Mouse (Mus musculus) left cerebral cortex, postnatal 36 days (tissue): Measurements from ENCODE around the gene Psip1. TPM values are rescaled to one million over a fixed set of nuclear protein-coding genes. Genes with fewer than 3 reads are reported as not detected.
"Not testable (repeated sequence)": the region's sequence is repeated elsewhere in the genome, so short reads cannot be mapped to it uniquely, and the experiment has no call there.

ENCODE experiments used
- DNase-seq, 2 experiments: peaks; one replicate each; pipeline ENCODE4 v3.0.0; 2021 to 2022; ENCODE audit warnings: low spot score in 2 of 2, mixed read lengths in 1 of 2
- intact Hi-C: fragments of 180-260 bp; cut with DNase I; formaldehyde crosslinking; loops from one replicate; pipeline ENCODE4 v1.15.1; 2025
- total RNA-seq, 2 experiments: library from RNA; stranded (reverse); gene quantifications; 2 replicates each; pipeline ENCODE4 v1.2.3; 2021

The Psip1 gene
- total RNA-seq, 2 experiments from 2014 or later: 180 to 201 TPM

DNA sequence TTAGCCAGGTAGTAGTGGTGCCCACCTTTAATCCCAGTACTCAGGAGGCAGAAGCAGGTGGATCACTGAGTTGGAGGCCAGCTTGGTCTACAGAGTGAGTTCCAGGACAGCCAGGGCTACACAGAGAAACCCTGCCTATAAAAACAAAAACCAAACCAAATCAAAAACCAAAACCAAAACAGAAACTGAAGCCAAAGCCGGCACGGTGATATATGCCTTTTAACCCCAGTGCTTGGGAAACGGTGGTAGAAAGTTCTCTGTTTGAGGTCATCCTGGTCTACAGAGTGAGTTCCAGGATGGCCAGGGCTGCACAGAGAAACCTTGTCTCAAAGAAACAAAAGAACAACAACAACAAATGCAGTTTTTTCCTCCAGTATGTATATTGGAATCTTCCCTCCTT is 26.0 kb upstream of the Psip1 start:
- intact Hi-C loops: no loop called here
- DNase-seq: no peak

DNA sequence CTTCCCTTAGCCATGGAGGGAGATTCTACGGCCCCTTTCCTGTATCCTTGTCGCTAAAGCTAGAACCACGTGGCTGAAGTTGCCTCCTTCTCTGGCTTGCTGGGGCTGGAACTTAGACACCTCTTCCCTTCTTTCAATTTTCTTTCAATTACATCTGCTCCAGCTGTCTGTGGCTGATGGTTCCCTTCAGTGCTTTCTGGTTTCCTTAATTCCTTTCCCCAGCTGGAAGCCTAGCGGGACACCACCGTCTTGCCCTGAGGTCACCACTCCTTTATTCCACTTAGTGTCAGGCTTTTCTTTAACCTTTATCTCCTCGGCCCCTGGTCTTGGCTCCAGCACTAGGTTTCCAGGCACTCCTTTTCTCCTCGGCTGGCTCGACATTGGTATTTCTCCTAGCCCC is 24.8 kb upstream of the Psip1 start:
- no peak for DNase-seq
- intact Hi-C loops: no loop called here

DNA sequence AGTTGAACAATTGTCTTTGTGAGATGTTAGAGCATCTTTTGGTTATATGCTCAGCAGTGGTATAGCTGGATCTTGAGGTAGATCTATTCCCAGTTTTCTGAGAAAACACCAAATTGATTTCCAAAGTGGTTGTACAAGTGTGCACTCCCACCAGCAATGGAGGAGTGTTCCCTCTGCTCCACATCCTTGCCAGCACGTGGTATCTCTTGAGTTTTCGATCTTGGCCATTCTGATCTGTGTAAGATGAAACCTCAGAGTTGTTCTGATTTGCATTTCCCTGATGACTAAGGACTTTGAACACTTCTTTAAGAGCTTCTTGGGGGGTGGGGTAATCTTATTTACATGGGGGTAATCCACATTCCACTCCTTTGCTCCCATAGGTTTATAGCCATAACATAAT is 23.3 kb upstream of the Psip1 start:
- no peak for DNase-seq
- intact Hi-C loops: no loop called here

DNA sequence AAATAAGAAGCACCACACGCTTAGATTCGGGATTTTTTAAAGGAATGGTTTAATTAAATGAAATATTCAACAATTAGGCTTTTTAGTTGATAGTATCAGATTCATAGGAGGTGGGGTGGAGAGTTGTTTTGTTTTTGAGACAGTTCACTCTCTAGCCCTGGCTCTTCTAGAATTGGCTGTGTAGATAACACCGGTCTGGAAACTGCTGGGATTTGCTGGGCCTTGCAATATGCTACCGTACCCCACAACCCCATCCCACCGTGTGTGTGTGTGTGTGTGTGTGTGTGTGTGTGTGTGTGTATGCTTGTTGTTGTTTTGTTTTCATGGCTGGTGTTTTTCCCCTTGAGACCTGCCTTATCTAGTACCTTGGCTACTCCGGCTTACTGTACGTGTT is 14.8 kb upstream of the Psip1 start:
- no peak for DNase-seq
- intact Hi-C loops: no loop called here

DNA sequence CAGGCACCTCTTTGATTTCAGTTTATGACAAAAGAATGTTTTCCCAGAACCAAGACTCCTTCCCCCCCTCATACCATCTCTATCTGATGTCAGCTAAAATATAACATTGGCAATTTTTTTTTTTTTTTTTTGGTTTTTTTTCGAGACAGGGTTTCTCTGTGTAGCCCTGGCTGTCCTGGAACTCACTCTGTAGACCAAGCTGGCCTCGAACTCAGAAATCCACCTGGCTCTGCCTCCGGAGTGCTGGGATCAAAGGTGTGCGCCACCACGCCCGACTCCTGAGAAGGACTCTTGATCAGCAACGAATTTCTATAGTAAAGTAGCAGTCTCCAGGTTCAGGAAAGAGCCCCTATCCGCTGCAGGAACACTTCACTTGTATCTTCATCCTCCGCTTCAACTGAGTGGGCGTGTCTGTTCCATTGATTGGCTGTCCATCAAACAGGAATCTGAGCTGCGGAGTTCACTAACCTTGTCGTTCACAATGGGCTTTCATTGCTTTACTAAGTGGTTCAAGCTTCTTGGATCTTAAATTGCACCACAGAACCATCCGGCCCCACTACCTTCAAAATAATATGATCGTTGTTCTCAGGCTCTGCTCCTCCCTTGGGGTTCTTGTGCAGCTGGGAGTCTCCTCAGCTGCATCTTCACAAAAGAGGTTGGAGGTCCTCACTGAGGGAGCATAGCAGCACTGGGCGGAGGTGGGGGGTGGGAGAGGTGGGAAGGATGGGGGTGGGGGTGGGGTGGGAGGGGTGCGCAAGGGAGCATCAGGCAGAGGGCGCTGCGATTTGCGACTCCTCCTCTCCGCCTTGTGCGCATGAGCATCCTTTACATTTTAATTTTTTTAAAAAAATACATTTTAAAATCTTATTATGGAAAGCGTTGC is 14.1 kb upstream of the Psip1 start:
- intact Hi-C loops: no loop called here
- no peak for DNase-seq

DNA sequence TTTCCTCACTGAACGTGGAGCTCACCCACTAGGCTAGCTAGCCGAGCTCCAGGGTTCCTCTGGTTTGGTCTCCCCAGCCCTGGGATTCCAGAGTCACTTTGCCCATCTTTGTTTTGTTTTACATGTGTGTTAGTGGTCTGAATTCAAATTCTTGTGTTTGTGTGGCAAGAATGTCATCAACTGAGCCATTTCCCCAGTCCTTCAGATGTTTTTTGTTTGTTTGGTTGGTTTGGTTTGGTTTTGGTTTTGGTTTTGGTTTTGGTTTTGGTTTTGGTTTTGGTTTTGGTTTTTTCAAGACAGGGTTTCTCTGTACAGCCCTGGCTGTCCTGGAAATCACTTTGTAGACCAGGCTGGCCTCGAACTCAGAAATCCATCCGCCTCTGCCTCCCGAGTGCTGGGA is 10.8 kb upstream of the Psip1 start:
- DNase-seq, intact Hi-C loops: not testable (repeated sequence)

DNA sequence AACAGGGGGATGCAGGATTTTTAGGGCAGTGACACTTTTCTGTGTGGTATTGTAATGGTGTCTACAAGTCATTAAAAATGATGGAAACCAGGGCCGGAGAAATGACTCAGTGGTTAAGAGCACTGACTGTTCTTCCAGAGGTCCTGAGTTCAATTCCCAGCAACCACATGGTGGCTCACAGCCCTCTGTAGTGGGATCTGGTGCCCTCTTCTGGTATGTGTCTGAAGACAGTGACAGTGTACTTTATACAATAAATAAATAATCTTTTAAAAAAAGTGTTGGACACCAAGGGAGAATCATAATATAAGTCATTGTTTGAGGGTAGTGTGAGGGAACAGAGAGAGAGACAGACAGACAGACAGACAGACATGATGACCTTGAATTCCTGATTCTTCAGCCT is 6.9 kb upstream of the Psip1 start:
- DNase-seq: no peak
- intact Hi-C loops: no loop called here

DNA sequence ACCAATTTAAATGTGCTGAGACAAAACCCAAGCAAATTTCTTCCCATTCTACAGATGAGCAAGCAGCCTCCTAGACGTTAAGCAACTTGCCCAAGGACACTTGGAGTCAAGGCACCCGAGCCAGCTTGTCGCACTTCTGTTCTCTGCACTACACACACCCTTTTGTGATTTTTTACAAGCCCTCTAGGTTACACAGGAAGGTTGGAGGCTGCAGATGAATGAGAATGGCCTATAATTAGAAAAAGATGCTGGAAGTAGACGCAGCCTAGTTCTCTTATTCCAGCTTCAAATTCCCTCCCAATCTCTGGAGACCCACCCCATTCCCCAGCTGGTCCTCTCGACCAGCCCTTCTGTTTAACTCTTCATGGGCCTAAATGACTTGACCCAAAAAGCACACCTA is 2.9 kb upstream of the Psip1 start:
- intact Hi-C loops: no loop called here

DNA sequence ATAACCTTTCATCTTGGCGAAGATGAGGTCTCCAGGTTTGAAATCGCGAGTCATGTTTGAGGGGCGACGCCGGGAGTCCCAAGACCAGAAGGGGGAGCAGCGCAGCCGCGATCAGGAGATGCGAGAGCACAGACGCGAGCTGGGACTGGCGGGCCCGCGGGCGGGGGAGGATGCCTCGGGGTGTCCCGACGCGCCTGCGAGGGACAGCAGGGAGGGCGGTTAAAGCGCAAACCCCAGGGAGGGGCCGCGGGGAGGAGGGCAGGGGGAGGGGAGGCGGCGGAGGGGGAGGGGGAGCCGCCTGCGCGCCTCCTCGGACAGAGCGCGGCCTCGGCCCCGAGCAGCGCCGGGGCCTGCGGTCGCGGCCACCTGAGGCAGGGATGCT is 533 bp downstream of the Psip1 start:
- peak; percentile 86 for DNase-seq
- intact Hi-C loops: loop anchor here (1.0 kb wide), 2 partner anchors 40 to 91 kb away; partner anchors contain the start of gene Ccdc171

More for the DNA sequence above, 2.9 kb upstream of the Psip1 start:
- no peak for DNase-seq

DNA sequence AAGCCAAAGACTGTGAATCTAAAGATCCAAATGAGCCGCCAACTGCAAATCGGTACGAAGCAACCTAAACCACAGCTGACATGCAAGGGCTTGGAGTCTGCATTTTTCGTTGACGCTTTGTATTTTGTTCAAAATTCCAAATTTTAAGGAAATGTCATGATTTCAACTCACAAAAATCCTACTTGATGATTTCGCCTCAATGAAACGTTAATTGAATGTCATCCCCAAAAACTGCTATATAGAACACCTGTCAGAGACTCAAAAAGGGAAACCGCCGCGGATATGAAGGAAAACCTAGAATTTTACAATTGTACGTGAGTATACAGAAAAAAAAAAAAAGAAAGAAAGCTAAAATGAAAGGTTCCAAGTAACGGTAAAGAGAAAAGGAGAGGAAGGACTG is 1.0 kb downstream of the Psip1 start:
- intact Hi-C loops: no loop called here
- DNase-seq: no peak

DNA sequence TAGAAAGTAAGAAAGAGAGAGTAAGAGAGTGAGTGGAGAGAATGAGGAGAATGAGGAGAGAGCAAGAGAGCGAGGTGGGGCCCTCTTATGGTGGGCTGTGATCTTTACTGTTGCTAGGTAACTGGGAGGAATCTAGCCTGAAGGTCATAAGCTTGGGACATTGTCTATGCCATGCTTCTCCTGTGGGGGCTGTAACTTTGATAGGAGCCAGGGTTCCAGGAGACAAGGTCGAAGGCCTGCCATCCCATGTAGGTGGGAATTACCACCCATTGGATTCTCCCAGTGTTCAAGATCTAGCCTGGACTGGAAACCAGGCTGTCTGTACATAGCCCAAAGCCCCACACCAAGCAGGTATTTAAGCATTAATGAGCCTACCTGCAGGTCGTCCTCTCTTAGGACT is 18.1 kb downstream of the Psip1 start:
- intact Hi-C loops: no loop called here
- DNase-seq: no peak

DNA sequence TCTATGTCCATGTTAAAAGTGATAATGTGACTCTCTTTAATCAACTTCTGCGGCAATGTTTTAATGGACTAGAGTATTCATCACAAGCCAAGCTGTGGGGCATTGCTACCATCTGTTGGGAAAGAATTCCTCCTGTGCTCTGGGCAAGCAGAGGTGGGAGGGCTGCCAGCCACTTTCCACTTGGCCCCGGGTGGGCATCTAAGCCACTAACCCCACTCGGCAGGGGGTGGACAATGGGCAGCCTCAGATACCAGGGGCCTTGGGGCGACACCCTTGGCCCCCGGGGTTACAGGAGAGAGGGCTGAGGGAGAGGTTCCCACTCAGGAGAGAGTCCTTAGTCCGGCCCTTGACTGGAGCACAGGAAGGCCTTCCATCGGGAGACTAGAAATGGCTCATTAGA is 18.6 kb downstream of the Psip1 start:
- intact Hi-C loops: no loop called here
- DNase-seq: no peak

DNA sequence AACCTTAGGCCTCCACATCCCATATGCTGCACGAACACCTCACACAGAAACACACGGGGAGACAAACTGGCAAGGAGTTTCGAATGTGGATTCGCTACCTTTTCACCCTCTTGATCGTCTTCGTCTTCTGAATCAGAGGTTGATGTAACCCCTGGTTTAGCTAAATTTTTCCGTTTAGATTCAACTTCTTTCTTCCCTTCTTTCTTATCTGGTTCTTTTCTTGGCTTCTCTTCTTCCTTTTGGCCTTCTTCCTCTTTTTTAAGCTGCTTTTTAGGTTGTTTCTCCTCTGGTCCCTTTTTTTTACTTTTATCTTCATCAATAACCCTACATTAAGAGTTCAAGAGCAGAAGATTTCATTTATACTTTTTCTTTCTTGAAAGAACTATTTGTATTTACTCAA is 21.4 kb downstream of the Psip1 start:
- intact Hi-C loops: no loop called here

DNA sequence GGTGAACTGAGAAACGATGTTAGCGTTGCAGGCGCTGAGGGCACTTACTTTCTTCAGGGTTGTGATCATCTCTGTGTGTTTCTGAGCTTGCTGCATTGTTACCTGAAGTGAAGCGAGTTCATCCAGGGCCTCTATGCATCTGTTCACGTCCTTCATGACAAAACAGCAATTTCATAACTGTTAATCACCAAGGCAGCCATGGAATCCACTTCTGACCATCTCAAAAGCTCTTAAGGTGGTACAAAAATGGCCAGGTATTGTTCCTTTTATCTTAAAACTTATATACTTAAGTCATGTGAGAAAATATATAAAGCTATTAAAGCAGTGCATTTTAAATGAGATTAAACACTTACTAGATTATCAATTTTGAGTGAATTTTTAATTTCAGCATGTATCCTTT is 26.2 kb downstream of the Psip1 start:
- intact Hi-C loops: no loop called here
- no peak for DNase-seq

More for the DNA sequence above, 21.4 kb downstream of the Psip1 start:
- DNase-seq: no peak

DNA sequence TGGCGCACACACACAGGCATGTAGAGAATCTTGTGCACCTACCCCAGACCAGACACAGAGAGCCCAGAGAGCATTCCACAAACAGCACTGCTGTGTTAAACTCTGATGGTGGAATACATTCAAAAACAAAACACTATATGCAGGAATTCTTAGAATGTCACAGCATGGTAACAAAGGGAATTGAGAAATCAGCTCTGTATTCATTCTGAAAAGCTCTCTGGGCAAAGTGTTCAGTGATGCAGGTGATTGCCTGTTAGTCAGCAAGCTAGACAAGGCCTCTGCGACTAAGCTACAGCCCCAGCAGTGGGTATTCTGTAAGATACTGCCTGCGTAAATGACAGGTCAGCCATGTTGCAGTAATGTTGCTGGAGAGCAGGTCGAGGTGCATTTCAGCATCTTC is 35.5 kb downstream of the Psip1 start:
- intact Hi-C loops: no loop called here
- no peak for DNase-seq

DNA sequence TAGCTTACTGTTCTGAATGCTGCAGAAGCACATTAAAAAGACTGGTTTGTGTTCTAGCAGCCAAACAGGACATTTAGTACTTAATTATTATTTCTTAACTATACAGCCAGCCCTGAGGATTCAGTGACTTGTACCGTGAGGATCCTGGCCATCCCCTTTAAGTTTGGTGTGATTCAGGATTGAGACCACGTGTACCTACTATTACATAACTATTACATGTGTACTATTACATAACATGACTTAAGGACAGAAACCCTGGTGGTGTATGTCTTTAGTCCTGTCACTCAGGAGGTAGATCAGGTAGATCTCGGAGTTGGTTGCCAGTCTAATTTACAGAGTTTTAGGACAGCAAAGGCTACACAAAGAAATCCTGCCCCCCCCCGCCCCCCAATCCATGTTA is 45.2 kb downstream of the Psip1 start:
- DNase-seq: no peak
- intact Hi-C loops: no loop called here

DNA sequence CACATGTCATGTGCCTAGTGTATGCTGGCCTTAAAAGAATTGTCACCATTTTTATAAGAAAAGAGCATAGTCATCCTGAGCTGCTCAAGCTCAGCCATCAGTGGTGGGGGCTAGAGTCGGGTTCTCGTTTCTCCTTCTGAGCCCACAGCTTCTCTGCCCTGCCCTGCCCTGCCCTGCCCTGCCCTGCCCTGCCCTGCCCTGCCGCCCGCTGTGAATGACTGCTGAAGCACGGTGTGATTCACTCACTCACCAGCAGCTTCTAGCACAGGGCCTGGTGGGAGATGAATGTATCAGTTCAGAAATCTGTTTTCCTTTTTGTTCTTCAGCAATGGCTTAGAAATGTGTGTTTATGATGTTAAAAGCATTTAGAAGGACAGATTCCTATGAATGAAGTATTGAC is 47.2 kb downstream of the Psip1 start:
- intact Hi-C loops: no loop called here

DNA sequence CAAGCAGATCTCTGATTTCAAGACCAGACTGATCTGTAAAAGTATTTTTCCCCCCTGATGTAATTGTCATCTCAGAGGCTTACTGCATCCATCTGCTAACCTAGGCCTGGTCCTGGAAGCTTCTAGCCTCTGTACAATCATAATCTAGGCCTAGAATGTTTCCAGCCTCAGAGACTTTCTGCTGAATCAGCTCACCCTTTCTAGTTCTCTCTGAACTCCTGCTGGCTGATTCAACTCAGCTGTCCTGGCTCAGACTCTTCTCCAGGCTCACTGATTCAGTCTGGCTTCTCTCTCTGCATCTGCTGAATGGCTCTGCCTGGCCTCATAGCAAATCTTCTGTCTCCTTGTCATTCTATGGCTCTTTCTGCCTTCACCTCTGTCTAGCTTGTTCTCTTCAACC is 48.1 kb downstream of the Psip1 start:
- peak in 1 of 2 experiments; percentile 3 for DNase-seq
- intact Hi-C loops: no loop called here

More for the DNA sequence above, 47.2 kb downstream of the Psip1 start:
- DNase-seq: peak in 1 of 2 experiments; percentile 2

DNA sequence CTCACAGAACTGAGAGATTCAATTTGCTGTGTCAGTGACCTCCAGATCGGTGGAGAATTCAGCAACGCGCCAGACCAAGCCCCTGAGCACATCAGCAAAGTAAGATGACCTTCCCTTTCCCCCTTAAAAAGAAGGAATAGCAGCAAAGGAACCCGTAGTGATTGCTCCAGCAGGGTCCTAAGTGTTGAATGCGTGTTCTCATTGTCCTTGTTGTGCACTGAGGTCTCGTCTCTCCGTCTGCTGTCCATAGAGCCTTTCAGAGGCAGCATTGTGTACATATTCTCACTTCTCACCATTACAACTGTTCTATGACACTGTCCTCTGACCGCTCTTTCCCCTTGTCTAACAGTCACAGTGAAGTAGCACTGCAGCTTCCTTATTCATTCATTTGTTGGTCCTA is 49.9 kb downstream of the Psip1 start:
- DNase-seq: no peak
- intact Hi-C loops: no loop called here

DNA sequence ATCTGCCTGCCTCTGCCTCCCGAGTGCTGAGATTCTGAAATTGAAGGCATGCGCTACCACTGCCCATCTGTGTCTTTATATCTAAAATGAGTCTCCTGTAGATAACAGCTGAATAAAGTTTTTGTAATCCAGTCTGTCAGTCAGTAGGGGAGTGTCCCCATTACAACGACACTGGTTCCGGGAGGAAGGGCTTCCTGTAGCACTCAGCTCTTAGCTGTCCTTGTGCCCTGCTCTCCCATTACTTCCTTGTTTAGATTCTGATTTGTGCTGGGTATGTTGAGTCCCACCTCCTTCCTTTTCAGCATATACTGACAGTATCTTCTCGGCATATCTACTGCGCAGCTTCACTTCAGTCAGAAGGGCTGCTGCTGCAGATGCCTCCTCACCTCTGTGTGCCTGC is 53.4 kb downstream of the Psip1 start:
- intact Hi-C loops: no loop called here
- no peak for DNase-seq

DNA sequence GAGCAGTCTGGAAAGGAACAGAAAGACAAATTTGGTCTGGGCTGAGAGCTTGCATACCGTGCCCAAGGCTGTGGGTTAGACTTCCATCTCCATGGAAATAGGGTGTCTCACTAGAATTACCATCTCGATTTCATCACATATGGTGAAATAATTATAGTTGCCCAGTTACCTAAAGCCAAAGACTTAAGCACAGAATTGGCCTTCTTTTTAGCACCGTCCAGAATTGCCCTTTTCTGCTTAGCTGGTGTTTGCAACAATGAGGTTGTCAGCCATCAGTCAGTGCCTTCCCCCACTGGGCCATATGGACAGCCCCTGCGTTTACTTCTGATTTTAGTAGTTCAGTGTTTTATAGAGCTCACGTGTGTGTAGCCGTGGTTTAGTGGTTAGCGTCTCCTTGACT is 54.3 kb downstream of the Psip1 start:
- no peak for DNase-seq
- intact Hi-C loops: no loop called here

DNA sequence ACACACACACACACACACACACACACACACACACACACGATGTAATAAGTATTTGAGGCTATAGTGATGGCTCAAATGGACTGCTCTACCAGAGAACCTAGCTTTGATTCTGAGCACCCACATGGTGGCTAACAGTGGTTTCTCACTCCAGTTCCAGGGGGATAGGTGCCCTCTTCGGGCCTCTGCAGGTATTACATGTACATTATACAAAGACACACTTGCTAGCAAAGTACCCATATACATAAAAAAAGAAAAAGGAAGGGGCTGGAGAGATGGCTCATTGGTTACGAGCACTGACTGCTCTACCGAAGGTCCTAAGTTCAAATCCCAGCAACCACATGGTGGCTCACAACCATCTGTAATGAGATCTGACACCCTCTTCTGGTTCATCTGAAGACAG is 57.4 kb downstream of the Psip1 start:
- no peak for DNase-seq
- intact Hi-C loops: no loop called here
